Mouse (Mus musculus) stomach, embryonic 14.5 days (tissue): ENCODE data around the gene Tspan5. TPM values are rescaled to one million over a fixed set of nuclear protein-coding genes. Genes with fewer than 3 reads are reported as not detected.

Experiments
- ATAC-seq: fragments of 200-750 bp; cut with Nextera tagmentation; 2 replicates; pipeline ENCODE4 v1.8.0; 2017; ENCODE audit warnings: low read depth, moderate TSS enrichment; ENCODE audit not compliant: insufficient number of reproducible peaks, insufficient read depth, low FRiP score
- H3K27ac ChIP-seq: fragments of 300-500 bp; sonication (generic); 2 replicates; pipeline ENCODE4 v1.5.1; 2014; ENCODE audit warnings: mild to moderate bottlenecking, low read length, moderate library complexity, mixed read lengths
- H3K27me3 ChIP-seq: fragments of 300-500 bp; sonication (generic); 2 replicates; pipeline ENCODE4 v1.6.1; 2014; ENCODE audit warnings: low read length, control low read depth, mixed read lengths; ENCODE audit not compliant: control insufficient read depth, insufficient read depth
- H3K36me3 ChIP-seq: fragments of 300-500 bp; sonication (generic); 2 replicates; pipeline ENCODE4 v1.6.1; 2014; ENCODE audit warnings: mild to moderate bottlenecking, control low read depth, low read length, moderate library complexity, mixed read lengths; ENCODE audit not compliant: control insufficient read depth, insufficient read depth
- H3K4me1 ChIP-seq: fragments of 300-500 bp; sonication (generic); 2 replicates; pipeline ENCODE4 v1.6.1; 2014; ENCODE audit warnings: low read length, control low read depth, mixed read lengths; ENCODE audit not compliant: control insufficient read depth, insufficient read depth
- H3K4me2 ChIP-seq: fragments of 300-500 bp; sonication (generic); replicated peaks from 2 replicates; pipeline ENCODE4 v1.6.1; 2014; ENCODE audit warnings: low read depth, low read length, control low read depth
- H3K4me3 ChIP-seq: fragments of 300-500 bp; sonication (generic); 2 replicates; pipeline ENCODE4 v1.5.1; 2014; ENCODE audit warnings: low read depth, low read length, control low read depth
- H3K9ac ChIP-seq: fragments of 300-500 bp; sonication (generic); replicated peaks from 2 replicates; pipeline ENCODE4 v1.6.1; 2014; ENCODE audit warnings: low read depth, mild to moderate bottlenecking, control low read depth, low read length, moderate library complexity, mixed read lengths
- H3K9me3 ChIP-seq: fragments of 300-500 bp; sonication (generic); 2 replicates; pipeline ENCODE4 v1.6.1; 2016; ENCODE audit warnings: low read depth, low read length, control low read depth; ENCODE audit not compliant: control insufficient read depth
- WGBS: fragments of 180-500 bp; shearing (Covaris S2); extraction: QIAGEN DNeasy Blood & Tissue Kit; methylation state at CpG from one replicate; pipeline ENCODE4 v1.1.7; 2014; 5-methylcytosine and 5-hydroxymethylcytosine counted together
- polyA plus RNA-seq: library from polyadenylated mRNA; unstranded; fragments of >200 nt; fragmentation: Nextera tagmentation; extraction: Ambion mirVana; gene quantifications from 2 replicates; pipeline ENCODE4 v1.2.1, GENCODE M21; 2014

The Tspan5 gene
- polyA plus RNA-seq, 1 experiment from 2014 or later: 34.3 TPM

GRCm38 (mm10) chr3:138865271-138865670, 123.3 kb downstream of the Tspan5 start:
- WGBS: 88% methylated on average over 5 of the region's 5 CpGs
- H3K9ac ChIP-seq: no peak overlapping the region
- H3K4me3 ChIP-seq: no peak overlapping the region
- no peaks in the 10 kb centered on the region for H3K36me3 ChIP-seq
- no peak overlapping the region for H3K4me2 ChIP-seq
- no peaks in the 10 kb centered on the region for H3K27me3 ChIP-seq
- H3K4me1 ChIP-seq: 0 out of 2 replicates have a peak, but pooled peaks cover 5% of the 10 kb centered on the region
- no peaks in the 10 kb centered on the region for H3K9me3 ChIP-seq
- H3K27ac ChIP-seq: no peak overlapping the region
- ATAC-seq: no peak

GRCm38 (mm10) chr3:138867149-138867848, 125.3 kb downstream of the Tspan5 start:
- Histone ChIP-seq H3K9me3 (no peaks in the 10 kb centered on the region), H3K4me2 (no peak overlapping the region), H3K36me3 (no peaks in the 10 kb centered on the region), H3K4me3 (no peak overlapping the region), H3K27me3 (no peaks in the 10 kb centered on the region), H3K4me1 (no peaks in the 10 kb centered on the region), H3K27ac (no peak overlapping the region), H3K9ac (no peak overlapping the region)
- 47% methylated on average over 16 of the region's 16 CpGs for WGBS
- no peak; the same call in 1 of the 2 replicates for ATAC-seq

GRCm38 (mm10) chr3:138868409-138868808, 126.4 kb downstream of the Tspan5 start:
- no peak for ATAC-seq
- no peak overlapping the region for H3K9ac ChIP-seq
- 55% methylated on average over 13 of the region's 13 CpGs for WGBS
- no peak overlapping the region for H3K4me2 ChIP-seq
- H3K9me3 ChIP-seq: no peaks in the 10 kb centered on the region
- H3K4me3 ChIP-seq: no peak overlapping the region
- H3K27me3 ChIP-seq: no peaks in the 10 kb centered on the region
- H3K27ac ChIP-seq: no peak overlapping the region
- no peaks in the 10 kb centered on the region for H3K4me1 ChIP-seq
- H3K36me3 ChIP-seq: no peaks in the 10 kb centered on the region

GRCm38 (mm10) chr3:138875282-138875681, 133.3 kb downstream of the Tspan5 start:
- no peak for ATAC-seq
- H3K27me3 ChIP-seq: no peaks in the 10 kb centered on the region
- H3K4me1 ChIP-seq: peaks cover 3% of the 10 kb centered on the region; the same call in 1 of the 2 replicates
- no peak overlapping the region for H3K4me3 ChIP-seq
- H3K4me2 ChIP-seq: no peak overlapping the region
- H3K9me3 ChIP-seq: no peaks in the 10 kb centered on the region
- no peak overlapping the region for H3K27ac ChIP-seq
- H3K36me3 ChIP-seq: no peaks in the 10 kb centered on the region
- WGBS: 84% methylated on average over 7 of the region's 7 CpGs
- no peak overlapping the region for H3K9ac ChIP-seq

GRCm38 (mm10) chr3:138875936-138876335, 133.9 kb downstream of the Tspan5 start:
- Histone ChIP-seq H3K4me3 (no peak overlapping the region), H3K4me1 (peaks cover 3% of the 10 kb centered on the region; the same call in 1 of the 2 replicates), H3K9ac (no peak overlapping the region), H3K36me3 (no peaks in the 10 kb centered on the region), H3K9me3 (no peaks in the 10 kb centered on the region), H3K4me2 (no peak overlapping the region), H3K27me3 (no peaks in the 10 kb centered on the region), H3K27ac (no peak overlapping the region)
- WGBS: 89% methylated on average over 6 of the region's 6 CpGs
- no peak for ATAC-seq

- H3K36me3 ChIP-seq: no peaks in the 10 kb centered on the region
- no peak overlapping the region for H3K4me3 ChIP-seq
- H3K4me1 ChIP-seq: peaks cover 3% of the 10 kb centered on the region; the same call in 1 of the 2 replicates
- no peak overlapping the region for H3K4me2 ChIP-seq
- H3K27ac ChIP-seq: no peak overlapping the region; the same call in 1 of the 2 replicates
- no peaks in the 10 kb centered on the region for H3K27me3 ChIP-seq
- no peaks in the 10 kb centered on the region for H3K9me3 ChIP-seq
- WGBS: 82% methylated on average over 10 of the region's 10 CpGs
- ATAC-seq: no peak
- no peak overlapping the region for H3K9ac ChIP-seq
Measured at GRCm38 (mm10) chr3:138876418-138876817, 134.4 kb downstream of the Tspan5 start.

GRCm38 (mm10) chr3:138876931-138877361, 135.0 kb downstream of the Tspan5 start:
- no peaks in the 10 kb centered on the region for H3K9me3 ChIP-seq
- 74% methylated on average over 14 of the region's 14 CpGs for WGBS
- no peak overlapping the region for H3K4me3 ChIP-seq
- no peaks in the 10 kb centered on the region for H3K36me3 ChIP-seq
- peak overlapping the region; percentile 1; the same call in 1 of the 2 replicates for H3K27ac ChIP-seq
- no peaks in the 10 kb centered on the region for H3K27me3 ChIP-seq
- H3K4me1 ChIP-seq: peaks cover 3% of the 10 kb centered on the region; the same call in 1 of the 2 replicates
- no peak overlapping the region for H3K9ac ChIP-seq
- no peak overlapping the region for H3K4me2 ChIP-seq
- no peak for ATAC-seq

- no peak overlapping the region for H3K4me2 ChIP-seq
- H3K9me3 ChIP-seq: no peaks in the 10 kb centered on the region
- H3K27me3 ChIP-seq: no peaks in the 10 kb centered on the region
- 74% methylated on average over 4 of the region's 4 CpGs for WGBS
- peak overlapping the region; percentile 1; the same call in 1 of the 2 replicates for H3K27ac ChIP-seq
- H3K36me3 ChIP-seq: no peaks in the 10 kb centered on the region
- no peak overlapping the region for H3K9ac ChIP-seq
- H3K4me1 ChIP-seq: peaks cover 3% of the 10 kb centered on the region; the same call in 1 of the 2 replicates
- H3K4me3 ChIP-seq: no peak overlapping the region
- ATAC-seq: no peak
Measured at GRCm38 (mm10) chr3:138877741-138878140, 135.7 kb downstream of the Tspan5 start.
